Mouse (Mus musculus): ENCODE results near the gene Zer1. TPM values are rescaled to one million over a fixed set of nuclear protein-coding genes. Genes with fewer than 3 reads are reported as not detected.
"Not testable (repeated sequence)": the region's sequence is repeated elsewhere in the genome, so short reads cannot be mapped to it uniquely, and the experiment has no call there.

Zer1 gene
- polyA plus RNA-seq, 1 experiment from 2014 or later = 8.9 TPM

GRCm38 (mm10) chr2:30134378-30134711, 10.0 kb upstream of the Zer1 start:
- ATAC-seq (ENCODE audit: insufficient number of reproducible peaks, insufficient read depth, low FRiP score, low read depth) = no peak
- peak overlapping the region; percentile 87 for H3K9ac ChIP-seq (ENCODE audit: low read length)
- WGBS = 31% methylated on average over 6 of the region's 6 CpGs
- H3K27me3 ChIP-seq (ENCODE audit: control insufficient read depth, insufficient read depth, low read length) = no peaks in the 10 kb centered on the region
- peaks cover 31% of the 10 kb centered on the region for H3K36me3 ChIP-seq (ENCODE audit: control insufficient read depth, insufficient read depth, low read length)
- peak overlapping the region; percentile 91 for H3K4me2 ChIP-seq (ENCODE audit: low read length)
- H3K4me1 ChIP-seq (ENCODE audit: control insufficient read depth in 2 of 2, insufficient read depth in 2 of 2, low read length in 2 of 2) = peaks cover 7 to 23% of the 10 kb centered on the region in 2 experiments
- peak overlapping the region; percentile 6 to 83; a peak in 3 of 4 replicates for H3K27ac ChIP-seq (replicated peaks in 1 of 2; ENCODE audit: control insufficient read depth in 1 of 2, insufficient read depth in 1 of 2, low read depth in 2 of 2, low read length in 2 of 2)
- H3K9me3 ChIP-seq (ENCODE audit: control insufficient read depth, low read length) = no peaks in the 10 kb centered on the region
- H3K4me3 ChIP-seq (ENCODE audit: control insufficient read depth in 1 of 2, insufficient read depth in 1 of 2, low read depth in 1 of 2, low read length in 2 of 2) = peak overlapping the region; percentile 82 to 93

- peak within 1 kb of the TSS; percentile 91 for H3K4me2 ChIP-seq (ENCODE audit: low read length)
- no peaks in the 10 kb centered on the region for H3K27me3 ChIP-seq (ENCODE audit: control insufficient read depth, insufficient read depth, low read length)
- peak; percentile 95 for ATAC-seq (ENCODE audit: insufficient number of reproducible peaks, insufficient read depth, low FRiP score, low read depth)
- under 1% methylated on average over 46 of the region's 46 CpGs for WGBS
- H3K4me3 ChIP-seq (ENCODE audit: control insufficient read depth in 1 of 2, insufficient read depth in 1 of 2, low read depth in 1 of 2, low read length in 2 of 2) = peak within 1 kb of the TSS; percentile 82 to 93
- H3K9me3 ChIP-seq (ENCODE audit: control insufficient read depth, low read length) = no peaks in the 10 kb centered on the region
- H3K9ac ChIP-seq (ENCODE audit: low read length) = peak within 1 kb of the TSS; percentile 87
- peaks cover 7 to 23% of the 10 kb centered on the region in 2 experiments for H3K4me1 ChIP-seq (ENCODE audit: control insufficient read depth in 2 of 2, insufficient read depth in 2 of 2, low read length in 2 of 2)
- H3K36me3 ChIP-seq (ENCODE audit: control insufficient read depth, insufficient read depth, low read length) = peaks cover 31% of the 10 kb centered on the region
- H3K27ac ChIP-seq (replicated peaks in 1 of 2; ENCODE audit: control insufficient read depth in 1 of 2, insufficient read depth in 1 of 2, low read depth in 2 of 2, low read length in 2 of 2) = peak within 1 kb of the TSS; percentile 83 to 85
Observed at GRCm38 (mm10) chr2:30133613-30134377, 9.4 kb upstream of the Zer1 start, which contains the start of gene Tbc1d13. Gene Tbc1d13 (plus strand): TSS chr2:30133746.

- no peaks in the 10 kb centered on the region for H3K9me3 ChIP-seq (ENCODE audit: control insufficient read depth, low read length)
- H3K27me3 ChIP-seq (ENCODE audit: control insufficient read depth, insufficient read depth, low read length) = no peaks in the 10 kb centered on the region
- H3K4me2 ChIP-seq (ENCODE audit: low read length) = peak overlapping the region; percentile 91
- 18% methylated on average over 16 of the region's 16 CpGs for WGBS
- H3K4me1 ChIP-seq (ENCODE audit: control insufficient read depth in 2 of 2, insufficient read depth in 2 of 2, low read length in 2 of 2) = peaks cover 7 to 23% of the 10 kb centered on the region in 2 experiments
- H3K4me3 ChIP-seq (ENCODE audit: control insufficient read depth in 1 of 2, insufficient read depth in 1 of 2, low read depth in 1 of 2, low read length in 2 of 2) = peak overlapping the region; percentile 82 to 93
- peaks cover 30% of the 10 kb centered on the region for H3K36me3 ChIP-seq (ENCODE audit: control insufficient read depth, insufficient read depth, low read length)
- no peak for ATAC-seq (ENCODE audit: insufficient number of reproducible peaks, insufficient read depth, low FRiP score, low read depth)
- H3K27ac ChIP-seq (replicated peaks in 1 of 2; ENCODE audit: control insufficient read depth in 1 of 2, insufficient read depth in 1 of 2, low read depth in 2 of 2, low read length in 2 of 2) = peak overlapping the region; percentile 83 to 85
- H3K9ac ChIP-seq (ENCODE audit: low read length) = peak overlapping the region; percentile 87
Observed at GRCm38 (mm10) chr2:30132801-30133612, 8.6 kb upstream of the Zer1 start.

GRCm38 (mm10) chr2:30131240-30131639, 6.9 kb upstream of the Zer1 start:
- 62% methylated on average over 5 of the region's 5 CpGs for WGBS
- H3K27me3 ChIP-seq (ENCODE audit: control insufficient read depth, insufficient read depth, low read length); ATAC-seq (ENCODE audit: insufficient number of reproducible peaks, insufficient read depth, low FRiP score, low read depth); H3K9ac ChIP-seq (ENCODE audit: low read length); H3K9me3 ChIP-seq (ENCODE audit: control insufficient read depth, low read length); H3K27ac ChIP-seq (replicated peaks in 1 of 2; ENCODE audit: control insufficient read depth in 1 of 2, insufficient read depth in 1 of 2, low read depth in 2 of 2, low read length in 2 of 2); H3K4me2 ChIP-seq (ENCODE audit: low read length); H3K4me3 ChIP-seq (ENCODE audit: control insufficient read depth in 1 of 2, insufficient read depth in 1 of 2, low read depth in 1 of 2, low read length in 2 of 2): not testable (repeated sequence)
- H3K36me3 ChIP-seq (ENCODE audit: control insufficient read depth, insufficient read depth, low read length) = peaks cover 13% of the 10 kb centered on the region
- peaks cover 7 to 23% of the 10 kb centered on the region in 2 experiments for H3K4me1 ChIP-seq (ENCODE audit: control insufficient read depth in 2 of 2, insufficient read depth in 2 of 2, low read length in 2 of 2)

- peaks cover 6 to 19% of the 10 kb centered on the region in 2 experiments for H3K4me1 ChIP-seq (ENCODE audit: control insufficient read depth in 2 of 2, insufficient read depth in 2 of 2, low read length in 2 of 2)
- no peak overlapping the region for H3K4me2 ChIP-seq (ENCODE audit: low read length)
- peaks cover 2% of the 10 kb centered on the region; the same call in 1 of the 2 replicates for H3K36me3 ChIP-seq (ENCODE audit: control insufficient read depth, insufficient read depth, low read length)
- no peak for ATAC-seq (ENCODE audit: insufficient number of reproducible peaks, insufficient read depth, low FRiP score, low read depth)
- H3K4me3 ChIP-seq (ENCODE audit: control insufficient read depth in 1 of 2, insufficient read depth in 1 of 2, low read depth in 1 of 2, low read length in 2 of 2) = no peak overlapping the region
- no peak overlapping the region for H3K27ac ChIP-seq (replicated peaks in 1 of 2; ENCODE audit: control insufficient read depth in 1 of 2, insufficient read depth in 1 of 2, low read depth in 2 of 2, low read length in 2 of 2)
- H3K9ac ChIP-seq (ENCODE audit: low read length) = no peak overlapping the region
- 86% methylated on average over 4 of the region's 4 CpGs for WGBS
- no peaks in the 10 kb centered on the region for H3K27me3 ChIP-seq (ENCODE audit: control insufficient read depth, insufficient read depth, low read length)
- no peaks in the 10 kb centered on the region for H3K9me3 ChIP-seq (ENCODE audit: control insufficient read depth, low read length)
Observed at GRCm38 (mm10) chr2:30130156-30130555, 5.8 kb upstream of the Zer1 start.

- Histone ChIP-seq H3K4me2 (ENCODE audit: low read length) (no peak overlapping the region), H3K4me3 (ENCODE audit: control insufficient read depth in 1 of 2, insufficient read depth in 1 of 2, low read depth in 1 of 2, low read length in 2 of 2) (no peak overlapping the region), H3K27ac (replicated peaks in 1 of 2; ENCODE audit: control insufficient read depth in 1 of 2, insufficient read depth in 1 of 2, low read depth in 2 of 2, low read length in 2 of 2) (no peak overlapping the region), H3K36me3 (ENCODE audit: control insufficient read depth, insufficient read depth, low read length) (no peaks in the 10 kb centered on the region), H3K4me1 (ENCODE audit: control insufficient read depth in 2 of 2, insufficient read depth in 2 of 2, low read length in 2 of 2) (peaks cover 9 to 14% of the 10 kb centered on the region in 2 experiments), H3K9me3 (ENCODE audit: control insufficient read depth, low read length) (no peaks in the 10 kb centered on the region), H3K9ac (ENCODE audit: low read length) (no peak overlapping the region), H3K27me3 (ENCODE audit: control insufficient read depth, insufficient read depth, low read length) (no peaks in the 10 kb centered on the region)
- 25% methylated on average over 2 of the region's 2 CpGs for WGBS
- ATAC-seq (ENCODE audit: insufficient number of reproducible peaks, insufficient read depth, low FRiP score, low read depth) = no peak
Observed at GRCm38 (mm10) chr2:30128789-30129188, 4.4 kb upstream of the Zer1 start.

- H3K27me3 ChIP-seq (ENCODE audit: control insufficient read depth, insufficient read depth, low read length) = no peaks in the 10 kb centered on the region
- ATAC-seq (ENCODE audit: insufficient number of reproducible peaks, insufficient read depth, low FRiP score, low read depth) = peak; percentile 60; the same call in 1 of the 2 replicates
- no peaks in the 10 kb centered on the region for H3K9me3 ChIP-seq (ENCODE audit: control insufficient read depth, low read length)
- H3K9ac ChIP-seq (ENCODE audit: low read length) = peak overlapping the region; percentile 94
- H3K36me3 ChIP-seq (ENCODE audit: control insufficient read depth, insufficient read depth, low read length) = no peaks in the 10 kb centered on the region; the same call in 1 of the 2 replicates
- peak overlapping the region; percentile 90 for H3K4me2 ChIP-seq (ENCODE audit: low read length)
- 2% methylated on average over 44 of the region's 44 CpGs for WGBS
- peaks cover 6 to 12% of the 10 kb centered on the region in 2 experiments; a peak in 3 of 4 replicates for H3K4me1 ChIP-seq (ENCODE audit: control insufficient read depth in 2 of 2, insufficient read depth in 2 of 2, low read length in 2 of 2)
- peak overlapping the region; percentile 77 to 86 for H3K4me3 ChIP-seq (ENCODE audit: control insufficient read depth in 1 of 2, insufficient read depth in 1 of 2, low read depth in 1 of 2, low read length in 2 of 2)
- H3K27ac ChIP-seq (replicated peaks in 1 of 2; ENCODE audit: control insufficient read depth in 1 of 2, insufficient read depth in 1 of 2, low read depth in 2 of 2, low read length in 2 of 2) = peak overlapping the region; percentile 9 to 89; a peak in 3 of 4 replicates
Observed at GRCm38 (mm10) chr2:30123729-30124471, 485 bp downstream of the Zer1 start.

Measured in heart, embryonic 14.5 days (tissue).